Mouse (Mus musculus) kidney, adult 2 months (tissue): ENCODE results near the gene Apln.

Source experiments
- CTCF ChIP-seq: fragments of 200-500 bp; conservative IDR thresholded peaks from 2 replicates; pipeline ENCODE4 v1.5.1; 2011; ENCODE audit warnings: low read depth, mild to moderate bottlenecking, control low read depth, low read length, moderate library complexity, mixed read lengths; ENCODE audit not compliant: insufficient read depth, insufficient read length
- POLR2A ChIP-seq: fragments of 200-500 bp; IDR thresholded peaks from one replicate; pipeline ENCODE4 v1.6.1; 2011; ENCODE audit warnings: low read depth, low read length, control low read depth

DNA sequence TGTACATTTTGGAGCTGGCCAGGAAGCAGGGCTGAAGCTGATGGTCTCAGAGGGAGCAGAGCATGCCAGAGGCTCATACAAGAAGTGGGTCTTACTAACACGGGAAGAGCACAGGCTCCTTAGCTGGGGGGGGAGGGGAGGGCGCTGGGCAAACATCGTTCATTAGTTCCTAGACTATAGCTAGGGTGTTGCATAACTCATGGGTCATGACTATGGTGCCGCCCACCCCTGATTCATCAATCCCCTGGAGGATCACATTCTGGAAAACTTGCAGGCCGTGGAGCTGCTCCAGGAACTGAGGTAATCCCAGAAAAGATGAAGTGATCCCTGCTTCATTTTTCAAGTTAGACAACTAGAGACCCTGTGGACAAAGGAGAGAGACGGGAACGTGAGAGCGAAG is 46.6 kb downstream of the Apln start:
- TF ChIP-seq CTCF: no peak
- TF ChIP-seq POLR2A: no peak
